Mouse (Mus musculus): ENCODE results near the gene Chgb. TPM values are rescaled to one million over a fixed set of nuclear protein-coding genes. Genes with fewer than 3 reads are reported as not detected.

Chgb gene
- 0.05 and 0.09 TPM in 2 replicates for total RNA-seq (2012; rRNA removed)

DNA sequence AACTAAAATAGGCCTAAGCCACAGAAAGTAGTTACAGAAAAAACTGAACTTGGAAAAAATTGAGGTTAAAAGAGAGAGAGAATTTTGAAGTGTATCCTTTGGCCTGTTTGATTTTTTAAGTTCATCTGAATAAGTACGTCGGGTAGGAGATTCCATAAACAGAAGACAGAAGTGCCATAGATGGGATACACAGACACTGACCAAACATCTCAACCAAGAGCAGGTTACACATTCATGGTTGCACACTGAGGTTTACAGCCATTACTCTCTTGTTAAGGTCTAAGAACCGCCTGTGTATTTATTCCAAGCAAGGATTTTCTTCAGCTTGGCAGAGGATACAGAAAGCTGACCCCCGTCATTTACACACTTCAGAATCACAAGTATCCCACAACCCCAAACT lies at the start of gene Chgb:
Chgb (plus strand) TSS at position 301 of the 400 bp plus-strand sequence.
- TF ChIP-seq ZNF384 (IDR thresholded peaks at IDR 0.05; ENCODE audit: low read depth, low read length) = no peak
- Histone ChIP-seq H3K9me3 (ENCODE audit: control insufficient read depth, insufficient read depth, low read depth, low read length) (no peaks in the 10 kb centered on the region), H3K36me3 (ENCODE audit: control insufficient read depth, insufficient read depth, low read length, poor library complexity, severe bottlenecking) (no peaks in the 10 kb centered on the region), H3K27ac (ENCODE audit: insufficient read depth, low read depth, low read length, poor library complexity, severe bottlenecking) (no peak within 1 kb of the TSS), H3K4me3 (ENCODE audit: insufficient read depth in 1 of 2, low read depth in 1 of 2, low read length in 2 of 2, poor library complexity in 1 of 2, severe bottlenecking in 1 of 2) (peak within 1 kb of the TSS; percentile 71 to 75), H3K4me1 (ENCODE audit: control insufficient read depth in 2 of 2, insufficient read depth in 2 of 2, low read length in 2 of 2, poor library complexity in 1 of 2) (no peaks in the 10 kb centered on the region), H3K9ac (ENCODE audit: insufficient read depth, low read depth, low read length, poor library complexity, severe bottlenecking) (peak within 1 kb of the TSS; percentile 36; the same call in 1 of the 2 replicates)
- in situ Hi-C loops (cut with MboI; ENCODE audit: low sequenced_read_pairs in 2 of 2, unreplicated experiment in 2 of 2) = no loop called here
- no peak for DNase-seq (ENCODE audit: low read depth, low spot score)

DNA sequence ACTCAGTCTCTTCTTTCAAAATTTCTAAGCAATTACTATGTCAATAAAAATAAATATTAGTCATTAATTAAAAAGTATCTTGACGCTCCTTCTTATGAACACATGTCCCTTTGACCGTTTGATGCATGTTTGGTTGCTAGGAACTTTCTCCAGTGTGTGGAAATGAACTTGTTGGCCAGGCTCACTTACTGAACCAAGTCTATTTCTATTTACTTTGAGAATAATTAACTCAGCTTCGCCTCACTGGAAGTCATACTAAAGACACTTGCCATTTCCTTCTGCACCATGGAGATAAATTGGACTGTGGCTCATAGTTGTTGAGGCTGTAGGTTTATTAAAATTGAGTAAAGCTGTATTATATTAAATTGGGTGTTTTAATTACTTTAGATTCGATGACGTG lies 48.1 kb upstream of the Chgb start:
- H3K9ac ChIP-seq (ENCODE audit: insufficient read depth, low read depth, low read length, poor library complexity, severe bottlenecking) = no peak overlapping the region
- no peak for TF ChIP-seq ZNF384 (IDR thresholded peaks at IDR 0.05; ENCODE audit: low read depth, low read length)
- no peak for TF ChIP-seq MAFK (IDR thresholded peaks at IDR 0.05; ENCODE audit: insufficient read depth, low read depth, low read length)
- TF ChIP-seq CHD2 (IDR thresholded peaks at IDR 0.05; ENCODE audit: low read depth, low read length) = no peak
- no peak for TF ChIP-seq ZC3H11A (IDR thresholded peaks at IDR 0.05; ENCODE audit: borderline replicate concordance, low read depth, low read length)
- TF ChIP-seq HCFC1 (IDR thresholded peaks at IDR 0.05; ENCODE audit: borderline replicate concordance, insufficient read depth, low read length) = no peak
- H3K4me3 ChIP-seq (ENCODE audit: insufficient read depth in 1 of 2, low read depth in 1 of 2, low read length in 2 of 2, poor library complexity in 1 of 2, severe bottlenecking in 1 of 2) = no peak overlapping the region
- no peaks in the 10 kb centered on the region for H3K9me3 ChIP-seq (ENCODE audit: control insufficient read depth, insufficient read depth, low read depth, low read length)
- no peak for DNase-seq (ENCODE audit: low read depth, low spot score)
- in situ Hi-C loops (cut with MboI; ENCODE audit: low sequenced_read_pairs in 2 of 2, unreplicated experiment in 2 of 2) = no loop called here
- no peaks in the 10 kb centered on the region for H3K4me1 ChIP-seq (ENCODE audit: control insufficient read depth in 2 of 2, insufficient read depth in 2 of 2, low read length in 2 of 2, poor library complexity in 1 of 2)
- no peaks in the 10 kb centered on the region for H3K36me3 ChIP-seq (ENCODE audit: control insufficient read depth, insufficient read depth, low read length, poor library complexity, severe bottlenecking)
- H3K27ac ChIP-seq (ENCODE audit: insufficient read depth, low read depth, low read length, poor library complexity, severe bottlenecking) = no peak overlapping the region

DNA sequence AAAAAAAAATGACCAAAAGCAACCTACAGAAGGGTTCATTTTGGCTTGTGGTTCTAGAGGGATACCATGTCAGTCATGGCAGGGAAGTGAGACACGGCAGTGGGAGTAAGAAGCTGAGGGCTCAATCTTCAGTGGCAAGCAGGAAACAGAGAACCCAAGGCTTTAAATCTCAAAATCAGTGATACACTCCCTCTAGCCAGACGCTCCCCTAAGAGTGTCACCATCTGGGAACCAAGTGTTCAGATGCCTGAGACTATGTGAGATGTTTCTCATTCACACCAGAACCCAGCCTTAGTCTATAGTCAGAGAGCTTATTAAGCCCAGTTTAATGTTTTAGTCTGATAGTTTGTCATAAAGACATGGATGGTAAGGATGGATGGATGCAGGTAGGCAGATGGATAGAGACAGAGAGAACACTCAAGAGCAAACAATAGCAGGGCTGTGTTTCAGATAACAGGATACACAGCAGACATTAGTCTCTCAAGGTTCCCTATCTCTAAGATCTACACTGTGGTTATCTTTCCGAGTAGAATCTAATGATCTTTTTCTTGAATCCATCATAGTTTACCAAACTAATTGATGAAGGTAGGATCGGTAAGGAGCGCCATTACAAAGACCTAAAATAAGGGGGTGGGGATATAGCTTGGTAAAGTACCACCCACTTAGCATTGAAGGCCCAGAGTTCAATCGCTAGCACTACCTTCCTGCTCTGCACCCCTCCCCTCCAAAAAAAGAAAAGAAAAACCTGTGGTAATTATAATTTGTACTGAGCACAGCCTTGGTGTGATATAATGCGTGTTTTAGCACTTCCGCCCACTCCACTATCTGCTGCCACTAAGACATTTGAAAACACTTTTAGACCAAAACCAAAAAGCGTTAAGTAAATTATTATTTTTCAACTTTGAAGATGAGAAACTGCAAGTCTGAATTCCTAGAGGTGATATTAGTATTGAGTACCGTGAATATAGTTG lies 47.2 kb upstream of the Chgb start:
- no peak overlapping the region for H3K4me3 ChIP-seq (ENCODE audit: insufficient read depth in 1 of 2, low read depth in 1 of 2, low read length in 2 of 2, poor library complexity in 1 of 2, severe bottlenecking in 1 of 2)
- in situ Hi-C loops (cut with MboI; ENCODE audit: low sequenced_read_pairs in 2 of 2, unreplicated experiment in 2 of 2) = no loop called here
- H3K9ac ChIP-seq (ENCODE audit: insufficient read depth, low read depth, low read length, poor library complexity, severe bottlenecking) = no peak overlapping the region
- no peak overlapping the region for H3K27ac ChIP-seq (ENCODE audit: insufficient read depth, low read depth, low read length, poor library complexity, severe bottlenecking)
- TF ChIP-seq CHD2 (IDR thresholded peaks at IDR 0.05; ENCODE audit: low read depth, low read length) (no peak), MAFK (IDR thresholded peaks at IDR 0.05; ENCODE audit: insufficient read depth, low read depth, low read length) (no peak), ZNF384 (IDR thresholded peaks at IDR 0.05; ENCODE audit: low read depth, low read length) (no peak), ZC3H11A (IDR thresholded peaks at IDR 0.05; ENCODE audit: borderline replicate concordance, low read depth, low read length) (no peak), HCFC1 (IDR thresholded peaks at IDR 0.05; ENCODE audit: borderline replicate concordance, insufficient read depth, low read length) (no peak)
- H3K4me1 ChIP-seq (ENCODE audit: control insufficient read depth in 2 of 2, insufficient read depth in 2 of 2, low read length in 2 of 2, poor library complexity in 1 of 2) = no peaks in the 10 kb centered on the region
- H3K36me3 ChIP-seq (ENCODE audit: control insufficient read depth, insufficient read depth, low read length, poor library complexity, severe bottlenecking) = no peaks in the 10 kb centered on the region
- no peak for DNase-seq (ENCODE audit: low read depth, low spot score)
- no peaks in the 10 kb centered on the region for H3K9me3 ChIP-seq (ENCODE audit: control insufficient read depth, insufficient read depth, low read depth, low read length)

DNA sequence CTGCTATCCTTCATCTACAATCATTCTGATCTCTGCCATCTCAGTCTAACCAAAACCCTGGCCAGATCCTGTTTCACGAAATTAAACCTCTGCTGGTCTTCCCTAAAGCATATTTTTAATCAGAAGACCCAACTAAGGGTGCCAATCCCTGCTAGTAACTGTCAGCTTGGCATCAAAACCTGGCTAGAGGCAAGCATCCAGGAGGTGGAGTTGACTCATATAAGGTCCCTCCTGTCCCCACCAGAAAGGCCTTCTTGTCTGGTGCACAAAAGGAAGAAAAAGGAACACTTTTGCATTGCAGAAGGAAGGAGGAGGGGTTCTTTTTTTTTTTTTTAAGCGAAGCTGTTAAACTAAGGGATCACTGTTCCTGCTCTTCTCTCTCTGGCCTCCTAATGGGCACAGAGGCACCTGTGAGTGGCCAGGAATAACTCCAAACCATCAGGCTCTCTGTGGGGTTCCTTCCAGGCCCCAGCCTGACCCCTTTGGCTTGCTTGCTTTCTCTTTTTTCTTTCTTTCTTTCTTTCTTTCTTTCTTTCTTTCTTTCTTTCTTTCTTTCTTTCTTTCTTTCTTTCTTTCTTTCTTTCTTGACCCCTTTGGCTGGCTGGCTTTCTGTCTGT lies 42.2 kb upstream of the Chgb start:
- H3K4me3 ChIP-seq (ENCODE audit: insufficient read depth in 1 of 2, low read depth in 1 of 2, low read length in 2 of 2, poor library complexity in 1 of 2, severe bottlenecking in 1 of 2) = no peak overlapping the region
- no peak overlapping the region for H3K27ac ChIP-seq (ENCODE audit: insufficient read depth, low read depth, low read length, poor library complexity, severe bottlenecking)
- H3K9me3 ChIP-seq (ENCODE audit: control insufficient read depth, insufficient read depth, low read depth, low read length) = no peaks in the 10 kb centered on the region
- H3K4me1 ChIP-seq (ENCODE audit: control insufficient read depth in 2 of 2, insufficient read depth in 2 of 2, low read length in 2 of 2, poor library complexity in 1 of 2) = peaks cover 0 to 2% of the 10 kb centered on the region in 2 experiments; a peak in 1 of 4 replicates
- in situ Hi-C loops (cut with MboI; ENCODE audit: low sequenced_read_pairs in 2 of 2, unreplicated experiment in 2 of 2) = no loop called here
- H3K36me3 ChIP-seq (ENCODE audit: control insufficient read depth, insufficient read depth, low read length, poor library complexity, severe bottlenecking) = no peaks in the 10 kb centered on the region
- no peak for TF ChIP-seq MAFK (IDR thresholded peaks at IDR 0.05; ENCODE audit: insufficient read depth, low read depth, low read length)
- no peak for TF ChIP-seq HCFC1 (IDR thresholded peaks at IDR 0.05; ENCODE audit: borderline replicate concordance, insufficient read depth, low read length)
- peak; percentile 48; the same call in 1 of the 2 replicates for TF ChIP-seq ZNF384 (IDR thresholded peaks at IDR 0.05; ENCODE audit: low read depth, low read length)
- H3K9ac ChIP-seq (ENCODE audit: insufficient read depth, low read depth, low read length, poor library complexity, severe bottlenecking) = no peak overlapping the region
- DNase-seq (ENCODE audit: low read depth, low spot score) = no peak
